Mouse (Mus musculus) liver, adult (tissue): ENCODE results near the gene Ipo8.

Experiments used
- GATA4 ChIP-seq: IDR thresholded peaks from 2 replicates; pipeline ENCODE4 v1.6.1; 2014; ENCODE audit warnings: mild to moderate bottlenecking, low read length; ENCODE audit not compliant: insufficient replicate concordance

Gene Ipo8

DNA sequence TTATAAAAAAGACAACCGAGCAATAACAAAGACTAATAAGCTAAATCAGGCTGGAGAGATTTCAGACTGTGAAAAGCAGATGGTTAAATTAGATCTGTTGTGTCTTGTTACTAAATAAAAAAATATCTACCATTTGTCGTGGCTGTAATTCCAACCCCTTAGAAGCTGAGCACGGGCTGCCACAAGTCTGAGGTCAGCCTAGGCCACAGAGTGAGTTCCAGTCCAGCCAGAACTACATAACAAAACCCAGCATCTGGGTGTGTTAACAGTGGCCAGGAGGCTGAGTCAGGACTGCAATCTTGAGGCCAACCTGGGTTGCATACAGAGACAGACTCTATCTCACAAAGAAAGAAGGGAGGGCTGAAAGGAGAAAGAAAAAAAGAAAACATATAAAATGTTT is 59.8 kb downstream of the Ipo8 start:
- TF ChIP-seq GATA4 = no peak

DNA sequence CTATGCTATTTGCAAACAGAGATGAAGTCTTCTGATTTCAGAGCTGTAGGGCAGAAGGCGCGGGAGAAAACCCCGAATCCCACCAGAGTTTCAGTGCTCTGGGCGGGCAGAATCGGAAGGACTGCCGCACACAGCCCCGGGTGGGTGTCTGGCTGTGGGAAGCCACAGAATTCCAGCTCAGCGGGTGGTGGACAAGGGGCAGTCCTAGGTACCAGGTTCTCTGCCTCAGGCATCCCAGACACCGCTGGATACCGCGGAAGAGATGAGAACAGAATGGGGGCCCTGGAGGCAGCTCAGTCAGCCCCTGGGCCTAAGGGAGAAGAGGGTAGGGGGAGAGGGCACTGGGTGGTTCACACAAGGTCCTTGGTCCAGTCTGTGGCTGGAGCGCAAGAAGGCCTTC is 62.8 kb downstream of the Ipo8 start:
- no peak for TF ChIP-seq GATA4

DNA sequence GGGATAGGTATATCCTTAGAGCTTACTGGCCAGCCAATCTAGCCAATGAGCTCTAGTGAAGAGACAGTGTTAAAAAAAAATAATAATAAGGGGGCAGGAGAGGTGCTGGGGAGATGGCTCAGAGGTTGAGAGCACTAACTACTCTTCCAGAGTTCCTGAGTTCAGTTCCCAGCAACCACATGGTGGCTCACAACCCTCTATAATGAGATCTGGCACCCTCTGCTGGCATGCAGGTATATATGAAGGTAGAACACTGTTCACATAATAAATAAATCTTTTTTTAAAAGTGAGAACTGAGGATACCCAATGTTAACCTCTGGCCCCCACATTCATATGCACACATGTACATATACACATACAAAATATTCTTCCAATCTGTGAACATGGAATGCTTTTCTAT is 64.0 kb downstream of the Ipo8 start:
- TF ChIP-seq GATA4 = no peak

DNA sequence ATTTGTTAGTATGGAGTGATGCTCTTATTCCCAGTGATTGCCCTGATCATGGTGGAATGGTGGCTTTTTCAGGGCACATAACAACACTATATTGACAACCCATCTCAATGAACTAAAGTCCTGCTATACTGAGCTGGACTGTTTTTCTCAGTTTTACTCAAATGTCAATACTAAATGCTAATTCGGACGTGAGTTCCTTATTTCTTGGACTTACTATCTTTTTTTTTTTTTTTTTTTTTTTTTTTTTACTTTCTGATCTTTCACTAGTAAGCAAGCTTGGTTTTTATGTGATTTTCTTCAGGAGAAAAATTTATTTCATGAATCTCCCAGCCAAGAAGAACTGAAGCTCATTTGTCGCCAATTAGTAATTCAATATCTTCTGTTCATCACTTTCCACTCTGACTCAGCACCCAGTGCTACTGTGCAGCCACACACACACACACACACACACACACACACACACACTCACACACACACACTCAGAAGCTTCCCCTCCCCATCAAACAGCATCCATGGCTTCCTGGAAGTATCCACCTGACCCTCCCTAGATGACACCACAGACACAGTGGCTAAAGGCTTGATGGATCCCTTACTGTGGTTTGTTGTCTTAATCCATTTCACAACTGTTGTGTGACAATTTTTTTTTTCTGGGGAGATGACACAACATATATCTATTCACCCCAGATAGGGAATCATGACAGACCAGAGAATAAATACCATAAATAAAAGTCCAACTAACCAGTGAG is 69.1 kb downstream of the Ipo8 start:
- TF ChIP-seq GATA4 = no peak

DNA sequence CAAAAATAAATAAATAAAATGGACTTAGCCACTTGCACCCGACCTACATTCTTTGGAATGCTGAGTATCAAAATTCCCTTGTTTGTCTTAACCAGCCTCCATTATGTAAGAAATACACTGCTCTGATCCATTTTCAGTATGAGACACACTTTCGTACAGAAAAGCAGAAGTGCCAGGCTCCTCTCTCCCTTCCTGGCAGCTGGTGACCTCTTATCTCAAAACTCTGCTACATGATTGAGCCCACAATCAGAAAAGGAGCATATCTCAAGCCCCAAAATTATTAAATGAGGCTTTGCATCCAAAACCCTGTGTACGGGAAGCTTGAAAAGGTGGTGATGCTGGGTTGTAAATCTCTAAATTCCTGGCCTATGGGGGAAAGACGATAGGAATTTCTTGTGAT is 69.8 kb downstream of the Ipo8 start:
- TF ChIP-seq GATA4 = no peak

DNA sequence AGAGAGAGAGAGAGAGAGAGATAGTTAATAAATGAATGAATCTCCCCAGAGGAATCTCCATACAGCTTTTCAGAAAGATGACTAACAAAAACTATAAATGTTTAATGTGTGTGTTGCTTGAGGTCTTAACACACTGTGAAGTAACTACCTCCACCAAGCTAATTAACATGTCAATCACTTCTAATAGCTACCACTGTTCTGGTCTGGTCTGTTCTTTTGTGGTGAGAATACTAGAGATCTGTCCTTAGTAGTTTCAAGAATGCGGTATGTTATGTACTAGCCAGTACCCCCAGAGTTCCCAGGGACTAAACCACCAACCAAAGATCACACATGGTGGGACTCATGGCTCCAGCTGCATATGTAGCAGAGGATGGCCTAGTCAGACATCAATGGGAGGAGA is 74.7 kb downstream of the Ipo8 start:
- TF ChIP-seq GATA4 = no peak

DNA sequence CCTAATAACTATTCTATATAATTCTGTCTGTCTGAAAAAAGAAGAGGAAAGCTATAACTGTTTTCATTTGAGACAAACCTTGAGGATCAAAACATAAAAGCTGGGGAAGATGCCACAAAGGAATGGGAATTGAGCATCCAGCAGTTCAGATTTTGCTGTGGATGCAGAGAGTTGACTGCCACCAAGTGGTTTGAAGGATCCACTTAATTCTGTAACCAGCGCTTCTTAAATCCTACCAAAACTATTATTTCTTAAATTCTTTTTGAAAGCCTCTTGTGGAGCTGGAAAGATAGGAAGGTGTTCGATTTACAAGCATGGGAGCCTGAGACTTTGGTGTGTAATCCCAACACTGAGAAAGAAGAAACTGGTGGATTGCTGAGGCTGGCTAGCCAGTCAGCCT is 79.9 kb downstream of the Ipo8 start:
- no peak for TF ChIP-seq GATA4

DNA sequence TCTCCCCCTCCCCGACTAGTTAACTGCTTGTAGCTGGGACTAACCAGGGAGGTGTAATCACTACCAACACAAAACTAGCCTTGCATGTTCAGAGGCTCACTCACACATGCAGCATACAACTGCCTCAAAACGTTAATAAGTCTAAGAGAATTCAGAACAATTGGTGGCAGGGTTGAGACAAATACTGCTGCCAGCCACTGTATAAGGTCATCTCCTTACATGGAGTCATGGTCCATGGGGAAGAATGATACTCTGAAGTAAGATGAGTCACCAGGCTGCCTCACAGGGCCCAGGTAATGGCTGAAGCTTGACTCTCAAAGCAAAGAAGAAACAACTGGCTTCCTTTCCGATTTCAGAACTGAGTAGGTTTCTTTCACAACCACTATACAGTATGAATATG is 81.1 kb downstream of the Ipo8 start:
- TF ChIP-seq GATA4 = no peak

DNA sequence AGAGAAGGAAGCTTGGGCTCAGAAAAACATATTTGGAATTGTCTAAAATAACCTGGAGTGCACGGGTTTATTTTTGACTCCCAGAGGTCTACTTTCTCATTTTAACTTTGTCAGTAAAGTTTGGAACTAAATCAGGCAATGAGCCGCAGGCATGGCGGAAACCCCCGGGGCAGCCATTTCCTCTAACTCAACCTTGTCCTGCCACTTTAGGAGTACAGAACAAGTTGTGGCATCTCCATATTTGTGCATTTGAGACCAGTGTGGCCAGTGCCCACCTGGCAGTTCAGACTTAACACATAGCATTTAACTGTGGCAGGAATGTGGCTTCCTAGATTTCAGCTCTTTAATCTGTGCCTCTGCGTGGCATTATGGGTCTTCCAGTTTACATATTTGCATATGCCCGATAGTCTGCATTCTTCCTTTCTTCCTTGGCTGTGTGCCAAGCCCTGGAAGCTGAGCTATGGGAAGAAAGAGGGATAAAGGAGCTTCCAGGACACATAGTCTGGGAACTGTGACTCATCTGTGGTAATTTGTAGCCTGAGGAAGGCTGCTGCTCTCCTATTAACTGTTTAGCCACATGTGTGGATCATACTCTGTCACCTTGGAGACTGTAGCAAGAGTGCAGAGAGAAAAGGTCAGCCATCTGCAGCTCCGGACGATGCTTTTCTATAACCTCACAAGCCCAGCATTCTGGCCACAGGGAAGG is 90.6 kb downstream of the Ipo8 start:
- no peak for TF ChIP-seq GATA4

DNA sequence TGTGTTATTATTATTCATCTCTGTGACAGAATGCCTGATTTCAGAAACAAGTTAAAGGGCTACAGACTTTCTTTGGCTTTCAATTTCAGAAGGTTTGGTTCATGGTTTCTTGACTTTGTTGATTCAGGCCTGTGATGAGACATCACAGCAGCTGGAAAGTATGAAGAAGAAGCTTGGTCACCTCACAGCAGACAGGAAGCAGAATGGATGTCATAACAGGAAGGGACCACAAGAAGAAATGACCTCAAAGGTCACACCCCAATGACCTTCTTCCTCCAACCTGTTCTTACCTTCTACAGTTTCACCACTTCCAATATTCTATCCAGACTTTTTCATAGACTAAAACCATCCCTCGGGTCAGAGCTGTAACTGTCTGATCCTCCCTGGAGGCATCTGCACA is 94.9 kb downstream of the Ipo8 start:
- TF ChIP-seq GATA4 = no peak

DNA sequence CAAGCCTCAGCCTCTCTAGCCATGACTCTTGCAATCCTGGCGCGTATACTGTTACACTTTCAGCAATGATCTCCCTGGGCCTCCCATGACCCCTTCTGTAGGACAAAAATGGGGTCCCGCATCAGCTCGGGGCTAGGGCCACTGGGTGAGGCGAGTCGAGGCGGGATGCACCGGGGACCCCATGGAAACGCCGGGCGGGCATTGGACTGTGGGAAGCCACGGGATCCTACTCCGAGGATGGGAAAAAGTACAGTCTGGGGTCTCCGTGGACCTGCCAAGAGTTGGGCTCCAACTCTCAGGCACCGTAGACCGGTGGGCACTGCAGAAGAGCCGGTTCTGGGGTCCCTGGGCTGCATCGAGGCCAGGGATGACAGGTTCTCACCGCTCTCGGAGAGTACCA is 97.3 kb downstream of the Ipo8 start:
- TF ChIP-seq GATA4 = no peak

DNA sequence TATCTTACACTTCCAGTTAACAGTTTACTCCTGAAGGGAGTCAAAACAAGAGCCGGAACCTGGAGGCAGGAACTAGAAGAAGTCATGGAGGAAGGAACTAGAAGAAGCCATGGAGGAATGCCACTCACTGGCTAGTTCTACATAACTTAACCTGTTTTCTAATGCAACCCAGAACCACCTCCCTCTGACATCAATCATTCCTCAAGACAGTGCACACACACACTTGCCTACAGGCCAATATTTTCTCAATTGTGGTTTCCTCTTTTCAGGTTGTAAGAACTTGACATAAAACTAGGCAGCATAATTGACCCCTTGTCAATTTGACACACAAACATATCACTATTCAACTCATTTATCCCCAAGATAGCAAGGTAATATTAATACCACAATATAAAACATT is 98.3 kb downstream of the Ipo8 start:
- no peak for TF ChIP-seq GATA4

DNA sequence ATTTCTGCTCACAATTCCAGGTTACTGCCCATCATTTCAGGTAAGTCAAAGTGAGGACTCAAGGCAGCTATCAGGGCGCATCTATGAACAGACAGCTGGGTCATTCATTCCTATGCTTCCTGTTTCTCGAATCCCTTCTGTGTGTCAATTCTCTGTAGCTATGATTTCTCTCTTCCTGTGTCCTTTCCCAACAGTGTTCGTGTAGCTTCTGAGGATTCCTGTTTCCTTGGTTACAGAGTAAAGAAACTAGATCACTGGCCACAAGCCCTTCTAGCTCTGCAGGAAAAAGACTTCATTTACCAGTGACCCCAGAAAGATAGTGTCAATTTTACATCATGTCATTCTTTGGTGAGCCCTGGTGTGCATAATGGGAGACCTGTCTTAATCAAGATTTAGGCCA is 102.7 kb downstream of the Ipo8 start:
- TF ChIP-seq GATA4 = no peak

DNA sequence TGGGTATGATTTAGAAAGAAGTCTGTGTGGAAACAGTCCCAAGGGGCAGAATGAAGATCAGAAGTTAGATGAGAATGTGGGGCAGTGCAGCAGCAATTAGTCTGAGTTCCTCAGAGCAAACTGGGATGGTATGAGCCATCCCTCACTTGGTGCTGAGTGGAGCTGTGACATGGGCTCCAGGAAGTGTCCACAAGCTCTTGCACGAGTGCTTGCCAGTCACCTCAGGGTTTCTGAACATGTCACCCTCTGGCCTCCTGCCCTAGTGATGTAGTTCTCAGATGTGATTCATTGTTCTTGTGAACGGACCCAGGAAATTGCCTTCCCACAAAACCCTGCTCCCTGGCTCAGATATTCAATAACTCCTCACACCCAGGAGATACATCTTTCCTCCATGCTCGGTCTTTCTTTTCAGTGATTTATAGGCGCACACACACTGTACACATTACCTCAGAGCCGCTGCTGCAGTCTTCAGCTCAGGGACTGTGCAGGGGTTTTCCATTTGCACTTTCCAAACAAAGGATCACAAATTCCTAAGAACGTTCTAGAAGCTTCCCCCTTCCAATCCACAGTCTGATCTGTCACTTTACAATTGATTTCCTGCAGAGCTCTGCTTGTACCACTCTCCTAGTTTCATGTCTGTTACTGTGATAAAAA is 103.3 kb downstream of the Ipo8 start:
- no peak for TF ChIP-seq GATA4

DNA sequence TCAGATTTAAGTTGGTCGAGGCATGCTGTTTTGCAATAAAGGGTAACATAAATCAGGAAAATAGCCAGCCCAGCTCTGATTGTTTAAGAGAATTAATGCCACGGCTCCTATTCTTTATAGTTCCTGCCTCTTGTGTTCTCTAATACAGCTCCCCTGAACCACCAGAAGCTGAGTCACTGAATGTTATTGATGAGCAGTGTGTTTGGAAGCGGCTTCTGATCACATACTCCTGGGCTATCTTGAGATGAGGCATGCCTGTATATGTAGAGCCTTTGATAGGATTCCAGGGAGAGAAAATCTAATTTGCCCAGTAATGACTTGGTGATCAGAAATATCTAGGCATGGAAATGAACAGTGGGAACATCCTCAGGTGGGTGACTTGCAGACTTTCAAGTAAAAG is 106.8 kb downstream of the Ipo8 start:
- TF ChIP-seq GATA4 = no peak
